ENCODE assay signal across 8 mouse cellular contexts in genomic region chr1:133953261-133953742, GRCm38 (mm10).
A peak's percentile ranks its signal among the peaks of the same experiment; 100 is the strongest.
DNase-seq lines count a peak whose midpoint lies in the region.

No protein-coding gene starts in this region.

- DNase-seq in layer of hippocampus, adult 11-12 months (ENCODE audit: low spot score), result peak; percentile 14
- DNase-seq in layer of hippocampus, adult 9-10 months (ENCODE audit: low spot score), result no peak
- DNase-seq in Muller cell, postnatal 12 days (ENCODE audit: inconsistent ontology term), result peak; percentile 83
- peak; percentile 59 for DNase-seq in cerebellum, adult 8-10 months
- DNase-seq in layer of hippocampus, adult 9-11 months, result peak; percentile 14
- no peak for DNase-seq in adipocyte (ENCODE audit: low spot score)
- no peak for DNase-seq in thymus, postnatal 36 days
- no peak for DNase-seq in kidney, adult 18-20 months

Comparison
In these comparisons a context has a peak if more than half of its experiments do, and no peak if none do; other contexts are left out.
1. DNase-seq: peak in layer of hippocampus, adult 11-12 months (single experiment), Muller cell, postnatal 12 days (single experiment), cerebellum, adult 8-10 months (single experiment) and layer of hippocampus, adult 9-11 months (single experiment); none in layer of hippocampus, adult 9-10 months (single experiment), adipocyte (single experiment), thymus, postnatal 36 days (0 of 2) and kidney, adult 18-20 months (single experiment).